Mouse (Mus musculus): ENCODE data around the gene Slc27a5. TPM values are rescaled to one million over a fixed set of nuclear protein-coding genes. Genes with fewer than 3 reads are reported as not detected.

The Slc27a5 gene
- polyA plus RNA-seq (2017; shearing (Covaris generic)), result 0.16 TPM

GRCm38 (mm10) chr7:12998053-12998452 is at the start of gene Slc27a5:
Gene Slc27a5 (minus strand): TSS chr7:12998192.

GRCm38 (mm10) chr7:13037901-13038555 is 40.0 kb upstream of the Slc27a5 start, which contains the start of gene Ube2m:
Gene Ube2m (minus strand): TSS chr7:13038275.

GRCm38 (mm10) chr7:13034148-13034977 is 36.4 kb upstream of the Slc27a5 start, which contains the start of gene Chmp2a:
Gene Chmp2a (minus strand): TSS chr7:13034807.

GRCm38 (mm10) chr7:13010005-13010908 is 12.3 kb upstream of the Slc27a5 start, which contains the start of gene Zbtb45:
Gene Zbtb45 (minus strand): TSS chr7:13010034.

GRCm38 (mm10) chr7:12998851-12999250 is 859 bp upstream of the Slc27a5 start, which contains the start of gene Trim28:
Gene Trim28 (plus strand): TSS chr7:12999114.

GRCm38 (mm10) chr7:12977682-12978389 is 20.2 kb downstream of the Slc27a5 start, which contains the start of gene Zfp446:
Gene Zfp446 (plus strand): TSS chr7:12977848.

GRCm38 (mm10) chr7:12965678-12966091 is 32.3 kb downstream of the Slc27a5 start, which contains the start of gene Zfp324:
Gene Zfp324 (plus strand): TSS chr7:12965838.

Other genes with a start within 250 kb of the Slc27a5 start
- 1.7 TPM for gene Zscan18, start 194.6 kb downstream of the Slc27a5 start, polyA plus RNA-seq (2017; shearing (Covaris generic))
- gene Zfp329, start 179.3 kb downstream of the Slc27a5 start, polyA plus RNA-seq (2017; shearing (Covaris generic)), result 21.4 TPM
- 95.0 TPM for gene Zfp110, start 163.4 kb downstream of the Slc27a5 start, polyA plus RNA-seq (2017; shearing (Covaris generic))
- 3.8 TPM for gene Zfp128, start 117.0 kb downstream of the Slc27a5 start, polyA plus RNA-seq (2017; shearing (Covaris generic))
- gene Zscan22, start 100.4 kb downstream of the Slc27a5 start, polyA plus RNA-seq (2017; shearing (Covaris generic)), result 14.7 TPM
- 1,332 TPM for gene Rps5, start 75.9 kb downstream of the Slc27a5 start, polyA plus RNA-seq (2017; shearing (Covaris generic))
- not detected for gene Rnf225, start 70.8 kb downstream of the Slc27a5 start, polyA plus RNA-seq (2017; shearing (Covaris generic))
- gene Zfp324, start 32.4 kb downstream of the Slc27a5 start, polyA plus RNA-seq (2017; shearing (Covaris generic)), result 6.6 TPM
- gene Zfp446, start 20.3 kb downstream of the Slc27a5 start, polyA plus RNA-seq (2017; shearing (Covaris generic)), result 10.2 TPM
- gene Trim28, start 922 bp upstream of the Slc27a5 start, polyA plus RNA-seq (2017; shearing (Covaris generic)), result 38.1 TPM
- gene Zbtb45, start 11.8 kb upstream of the Slc27a5 start, polyA plus RNA-seq (2017; shearing (Covaris generic)), result 3.6 TPM
- gene Chmp2a, start 36.6 kb upstream of the Slc27a5 start, polyA plus RNA-seq (2017; shearing (Covaris generic)), result 310 TPM
- 7.8 TPM for gene Ube2m, start 40.1 kb upstream of the Slc27a5 start, polyA plus RNA-seq (2017; shearing (Covaris generic))
- gene Mzf1, start 56.6 kb upstream of the Slc27a5 start, polyA plus RNA-seq (2017; shearing (Covaris generic)), result 0.45 TPM
- not detected for gene Vmn1r85, start 97.0 kb upstream of the Slc27a5 start, polyA plus RNA-seq (2017; shearing (Covaris generic))
- 0.04 TPM for gene Vmn1r86, start 121.7 kb upstream of the Slc27a5 start, polyA plus RNA-seq (2017; shearing (Covaris generic))
- gene Vmn1r87, start 142.0 kb upstream of the Slc27a5 start, polyA plus RNA-seq (2017; shearing (Covaris generic)), result not detected
- gene Vmn1r88, start 161.4 kb upstream of the Slc27a5 start, polyA plus RNA-seq (2017; shearing (Covaris generic)), result 0.04 TPM
- not detected for gene Vmn1r89, start 214.8 kb upstream of the Slc27a5 start, polyA plus RNA-seq (2017; shearing (Covaris generic))